Mouse (Mus musculus) liver, adult 2 months (tissue): Measurements from ENCODE around the gene Rassf2. TPM values are rescaled to one million over a fixed set of nuclear protein-coding genes. Genes with fewer than 3 reads are reported as not detected.

Source experiments
- DNase-seq: peaks from one replicate; pipeline ENCODE4 v3.0.0-alpha.2; 2011; ENCODE audit warnings: low read depth, low spot score; ENCODE audit errors: extremely low read depth
- H3K27ac ChIP-seq: fragments of 200-500 bp; replicated peaks from 2 replicates; pipeline ENCODE4 v1.5.1; 2012; ENCODE audit warnings: low read depth, mild to moderate bottlenecking, control low read depth, inconsistent platforms, low read length; ENCODE audit not compliant: insufficient read depth
- H3K27me3 ChIP-seq: fragments of 200-500 bp; 2 replicates; pipeline ENCODE4 v1.6.1; 2012; ENCODE audit warnings: mild to moderate bottlenecking, moderate library complexity, low read length, inconsistent platforms; ENCODE audit not compliant: control insufficient read depth, insufficient read depth
- H3K36me3 ChIP-seq: fragments of 200-500 bp; 2 replicates; pipeline ENCODE4 v1.6.1; 2012; ENCODE audit warnings: low read length, inconsistent platforms; ENCODE audit not compliant: control insufficient read depth, insufficient read depth
- H3K4me1 ChIP-seq: fragments of 200-500 bp; 2 replicates; pipeline ENCODE4 v1.6.1; 2011; ENCODE audit warnings: low read length; ENCODE audit not compliant: control insufficient read depth, insufficient read depth
- H3K4me3 ChIP-seq: fragments of 200-500 bp; 2 replicates; pipeline ENCODE4 v1.5.1; 2011; ENCODE audit warnings: low read depth, mild to moderate bottlenecking, control low read depth, low read length, moderate library complexity; ENCODE audit not compliant: insufficient read depth
- H3K79me2 ChIP-seq: fragments of 200-500 bp; 2 replicates; pipeline ENCODE4 v1.6.1; 2012; ENCODE audit warnings: inconsistent platforms, mild to moderate bottlenecking, low read length, moderate library complexity; ENCODE audit not compliant: control insufficient read depth, insufficient read depth
- H3K9ac ChIP-seq: fragments of 200-500 bp; 2 replicates; pipeline ENCODE4 v1.6.1; 2012; ENCODE audit warnings: low read depth, mild to moderate bottlenecking, control low read depth, inconsistent platforms, low read length
- CTCF ChIP-seq: fragments of 200-500 bp; IDR thresholded peaks from 2 replicates; pipeline ENCODE4 v1.5.1; 2011; ENCODE audit warnings: low read depth, low read length, control low read depth
- POLR2A ChIP-seq: fragments of 200-500 bp; IDR thresholded peaks from 2 replicates; pipeline ENCODE4 v1.6.1; 2011; ENCODE audit warnings: low read length, control low read depth; ENCODE audit not compliant: insufficient read depth; ENCODE audit errors: extremely low read depth
- WGBS: fragments of 180-500 bp; shearing (Covaris S2); methylation state at CpG from one replicate; pipeline ENCODE4 v1.1.7; 2018; 5-methylcytosine and 5-hydroxymethylcytosine counted together
- polyA plus RNA-seq: library from polyadenylated mRNA; depleted of rRNA; stranded (reverse); fragments of >200 nt; gene quantifications from 2 replicates; pipeline ENCODE4 v1.2.3, GENCODE M21; 2012
- total RNA-seq: library from RNA; depleted of rRNA; stranded (reverse); fragments of >200 nt; gene quantifications from 2 replicates; pipeline ENCODE4 v1.2.3, GENCODE M21; 2014

Rassf2 gene
- total and polyA plus RNA-seq, 2 experiments, result 0.84 to 1.3 TPM

DNA sequence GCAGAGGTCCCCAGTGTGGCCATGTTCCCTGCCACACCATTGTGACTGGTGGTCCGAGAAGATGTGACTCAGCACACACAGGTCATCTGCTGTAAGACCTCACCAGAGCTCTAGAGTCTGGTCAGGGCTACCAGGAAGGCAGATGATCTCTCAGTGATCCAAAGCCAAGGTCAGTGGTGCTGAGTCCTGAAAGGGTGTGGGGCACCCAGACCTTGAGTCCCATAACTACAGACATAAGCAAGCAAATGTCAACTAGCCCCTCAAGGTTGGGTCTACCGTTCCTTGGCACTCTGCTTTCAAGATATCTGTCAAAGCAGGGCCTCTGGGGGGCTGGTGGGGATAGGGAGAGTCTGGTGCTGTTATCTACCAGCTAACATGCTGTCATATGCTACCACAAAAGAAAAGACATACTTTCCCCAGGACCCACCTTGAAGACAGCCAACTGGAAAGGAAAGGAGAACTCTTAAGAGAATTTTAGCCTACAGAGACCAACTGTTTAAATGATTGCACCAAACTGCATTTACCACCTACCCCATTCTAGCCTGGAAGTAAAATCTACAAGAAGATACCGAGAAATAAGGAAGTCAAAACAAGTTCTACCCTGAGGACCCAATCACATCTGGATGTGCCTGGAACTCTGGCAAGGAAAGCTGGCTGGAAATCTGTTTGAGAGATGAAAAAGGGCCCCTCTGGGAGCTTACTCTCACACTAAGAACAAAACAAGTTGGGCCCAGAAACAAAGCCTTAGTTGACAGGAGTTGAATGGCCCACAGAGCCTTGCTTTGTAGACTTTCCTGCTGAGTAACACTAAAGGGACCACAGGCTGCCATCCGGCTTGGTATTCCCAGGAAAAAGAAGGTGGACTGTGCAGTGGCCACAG is 4.8 kb upstream of the Rassf2 start:
- WGBS, result 84% methylated on average over 4 of the region's 4 CpGs
- no peaks in the 10 kb centered on the region for H3K79me2 ChIP-seq
- no peaks in the 10 kb centered on the region for H3K36me3 ChIP-seq
- TF ChIP-seq CTCF (no peak), POLR2A (no peak)
- DNase-seq, result no peak
- H3K4me3 ChIP-seq, result no peak overlapping the region
- no peaks in the 10 kb centered on the region for H3K4me1 ChIP-seq
- H3K27me3 ChIP-seq, result 0 out of 2 replicates have a peak, but pooled peaks cover 4% of the 10 kb centered on the region
- H3K9ac ChIP-seq, result no peak overlapping the region
- no peak overlapping the region for H3K27ac ChIP-seq

DNA sequence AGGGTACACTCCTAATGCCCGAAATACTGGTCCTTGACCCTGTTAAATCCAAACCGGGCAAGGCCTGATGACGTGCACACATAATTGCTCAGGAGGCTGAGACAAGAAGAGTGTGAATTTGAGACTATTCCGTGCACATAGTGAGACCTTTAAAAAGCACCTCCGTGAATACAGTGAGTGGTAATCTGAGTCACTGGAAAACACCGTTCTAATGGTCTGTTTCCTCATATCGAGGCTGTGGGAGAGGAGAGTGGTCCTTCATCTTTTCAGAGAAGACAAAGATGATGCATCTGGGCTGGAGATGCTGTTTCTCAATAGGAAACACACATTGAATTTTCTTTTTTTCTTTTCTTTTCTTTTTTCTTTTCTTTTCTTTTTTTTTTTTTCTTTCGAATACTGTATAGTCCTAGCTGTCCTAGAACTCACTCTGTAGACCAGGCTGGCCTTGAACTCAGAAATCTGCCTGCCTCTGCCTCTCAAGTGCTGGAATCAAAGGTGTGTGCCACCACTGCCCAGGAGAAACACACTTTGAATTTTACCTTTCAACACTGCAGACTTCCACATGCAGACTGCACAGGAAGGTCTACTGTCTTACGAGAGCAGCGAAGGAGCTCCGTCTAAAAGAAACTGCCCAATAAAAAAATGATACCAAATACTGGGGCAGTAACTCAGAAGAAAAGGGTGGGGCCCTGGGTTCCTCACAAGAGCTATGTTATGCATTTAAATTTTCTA is 1.5 kb upstream of the Rassf2 start:
- no peak for TF ChIP-seq POLR2A
- no peak for TF ChIP-seq CTCF
- Histone ChIP-seq H3K27me3 (peaks cover 8% of the 10 kb centered on the region; the same call in 1 of the 2 replicates), H3K79me2 (no peaks in the 10 kb centered on the region), H3K27ac (no peak overlapping the region), H3K4me1 (no peaks in the 10 kb centered on the region), H3K9ac (no peak overlapping the region), H3K4me3 (no peak overlapping the region), H3K36me3 (no peaks in the 10 kb centered on the region)
- 85% methylated on average over 11 of the region's 11 CpGs for WGBS
- no peak for DNase-seq

DNA sequence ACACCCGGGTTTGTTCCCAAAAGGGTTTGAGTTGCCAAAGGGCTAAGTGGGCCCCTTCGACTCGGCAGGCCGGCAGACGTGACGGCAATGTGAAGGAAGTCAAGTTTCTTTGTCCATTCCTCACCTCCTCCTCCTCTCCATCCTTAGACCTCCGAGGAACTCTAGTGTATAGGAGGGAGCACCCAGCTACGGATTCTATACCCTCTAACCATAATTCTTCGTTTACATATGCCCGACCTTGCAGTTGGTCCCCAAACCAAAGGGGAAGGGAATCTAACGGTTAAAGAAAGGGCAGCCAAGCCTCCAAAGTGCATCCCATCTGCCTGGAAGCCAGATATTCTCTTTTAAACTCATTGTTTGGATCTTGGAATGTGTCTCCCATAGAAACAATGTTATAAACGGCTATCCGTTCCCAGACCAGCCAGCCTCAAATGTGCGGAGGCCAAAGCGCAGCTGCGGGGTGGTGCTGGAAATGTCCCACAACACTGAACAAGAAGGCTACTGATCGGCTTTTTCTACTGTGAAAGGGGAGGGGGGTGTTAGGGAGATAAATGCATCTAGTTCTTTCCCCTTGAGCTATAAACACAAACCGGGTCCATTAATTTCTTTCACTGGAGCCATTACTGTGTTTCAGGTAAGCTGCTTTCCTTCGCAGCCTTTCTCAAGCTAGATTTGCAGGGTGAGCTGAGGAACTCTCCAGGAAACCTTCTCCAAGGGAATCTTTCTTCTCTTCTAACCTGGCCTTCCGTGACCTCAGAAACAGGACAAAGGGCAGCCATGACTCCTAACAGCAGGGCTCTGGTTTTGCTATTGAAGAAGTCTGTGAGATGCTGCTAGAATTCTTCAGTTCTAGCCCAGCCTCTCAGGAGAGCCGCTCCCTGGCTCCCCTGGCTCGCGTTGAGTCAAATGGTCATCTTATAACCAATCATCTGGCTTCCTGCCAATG is 633 bp upstream of the Rassf2 start:
- Histone ChIP-seq H3K27me3 (peaks cover 8% of the 10 kb centered on the region; the same call in 1 of the 2 replicates), H3K4me1 (no peaks in the 10 kb centered on the region), H3K79me2 (no peaks in the 10 kb centered on the region), H3K9ac (no peak overlapping the region), H3K4me3 (peak overlapping the region; percentile 69; the same call in 1 of the 2 replicates), H3K36me3 (no peaks in the 10 kb centered on the region), H3K27ac (no peak overlapping the region)
- no peak for DNase-seq
- 44% methylated on average over 23 of the region's 23 CpGs for WGBS
- TF ChIP-seq CTCF (no peak), POLR2A (no peak)

DNA sequence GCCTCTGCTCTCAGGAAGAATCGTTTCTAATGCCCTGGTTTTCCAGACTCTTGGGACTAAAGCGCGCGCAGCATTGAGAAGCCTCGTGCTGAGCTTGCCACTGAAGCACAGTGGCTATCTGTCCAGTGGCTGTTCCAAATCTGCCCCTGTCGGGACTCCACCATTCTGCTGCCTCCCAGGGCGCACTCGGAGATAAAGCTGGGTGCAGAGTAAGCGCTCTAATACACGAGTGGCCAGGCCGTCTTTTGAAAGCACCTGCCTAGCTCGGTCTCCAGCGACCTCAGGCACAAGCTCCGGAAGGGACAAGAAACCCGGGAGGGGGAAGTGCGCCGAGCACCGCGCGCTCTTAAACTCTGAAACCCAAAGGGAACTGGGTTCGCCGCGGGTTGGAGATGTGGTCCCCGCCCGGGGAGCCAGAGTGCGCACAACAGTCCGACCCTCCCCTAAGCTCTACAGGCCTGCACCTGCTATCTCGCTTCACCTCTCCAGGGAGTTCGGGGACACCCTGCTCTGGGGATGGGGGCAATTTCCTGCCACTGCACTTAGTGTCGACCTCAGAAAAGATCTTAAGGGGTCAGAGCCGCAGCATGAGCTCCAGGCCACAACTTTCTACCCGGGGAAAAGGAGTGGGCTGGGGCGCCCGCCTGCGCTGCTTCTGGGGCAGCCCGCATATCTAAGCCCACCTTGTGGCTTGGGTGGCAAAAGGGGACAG is 1.0 kb downstream of the Rassf2 start:
- peak overlapping the region; percentile 69 for H3K4me3 ChIP-seq
- 0 out of 2 replicates have a peak overlapping the region, but pooled peaks have one; percentile 21 for H3K27ac ChIP-seq
- H3K4me1 ChIP-seq, result no peaks in the 10 kb centered on the region
- H3K27me3 ChIP-seq, result peaks cover 8% of the 10 kb centered on the region; the same call in 1 of the 2 replicates
- no peaks in the 10 kb centered on the region for H3K36me3 ChIP-seq
- DNase-seq, result no peak
- 3% methylated on average over 36 of the region's 36 CpGs for WGBS
- peak overlapping the region; percentile 23 for H3K9ac ChIP-seq
- H3K79me2 ChIP-seq, result no peaks in the 10 kb centered on the region
- no peak for TF ChIP-seq CTCF
- no peak for TF ChIP-seq POLR2A

DNA sequence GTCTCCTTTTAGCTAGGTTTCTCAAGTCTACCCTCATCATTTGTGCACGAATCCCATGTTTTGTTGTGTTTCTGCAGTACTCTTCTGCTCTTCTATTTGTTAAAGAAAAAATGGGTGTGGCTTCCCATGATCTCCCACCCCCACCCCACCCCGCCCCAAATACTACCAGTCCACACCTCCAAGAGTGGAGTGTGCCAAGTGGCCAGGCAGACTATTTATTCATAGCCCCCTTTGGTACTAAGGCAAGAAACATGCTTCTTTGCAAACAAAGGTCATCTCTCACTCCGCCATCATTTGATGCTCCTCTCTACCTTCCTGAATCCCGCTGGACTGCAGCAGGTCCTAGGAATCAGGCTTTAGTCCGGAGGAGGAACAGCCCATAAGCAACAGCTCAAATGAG is 2.0 kb downstream of the Rassf2 start:
- H3K27me3 ChIP-seq, result peaks cover 8% of the 10 kb centered on the region; the same call in 1 of the 2 replicates
- H3K79me2 ChIP-seq, result no peaks in the 10 kb centered on the region
- DNase-seq, result no peak
- H3K9ac ChIP-seq, result no peak overlapping the region
- no peaks in the 10 kb centered on the region for H3K36me3 ChIP-seq
- no peaks in the 10 kb centered on the region for H3K4me1 ChIP-seq
- no peak overlapping the region for H3K27ac ChIP-seq
- H3K4me3 ChIP-seq, result no peak overlapping the region
- 56% methylated on average over 5 of the region's 5 CpGs for WGBS
- TF ChIP-seq POLR2A (no peak), CTCF (no peak)
